Mouse (Mus musculus) kidney, postnatal 0 days (tissue): ENCODE measurements around the gene Gna14. TPM values are rescaled to one million over a fixed set of nuclear protein-coding genes. Genes with fewer than 3 reads are reported as not detected.

Source experiments
- ATAC-seq: fragments of 200-750 bp; cut with Nextera tagmentation; replicated peaks from 2 replicates; pipeline ENCODE4 v1.8.0; 2017; ENCODE audit warnings: low read depth, moderate number of reproducible peaks, moderate TSS enrichment, moderate library complexity; ENCODE audit not compliant: low FRiP score
- DNase-seq: peaks from one replicate; pipeline ENCODE4 v3.0.0-alpha.2; 2016; ENCODE audit warnings: low spot score
- H3K27ac ChIP-seq: fragments of 300-500 bp; sonication (generic); 2 replicates; pipeline ENCODE4 v1.5.1; 2014; ENCODE audit warnings: mild to moderate bottlenecking
- H3K27me3 ChIP-seq: fragments of 300-500 bp; sonication (generic); 2 replicates; pipeline ENCODE4 v1.6.1; 2014; ENCODE audit warnings: low read length, mixed read lengths; ENCODE audit not compliant: insufficient read depth
- H3K36me3 ChIP-seq: fragments of 300-500 bp; sonication (generic); 2 replicates; pipeline ENCODE4 v1.6.1; 2014; ENCODE audit warnings: low read length, mixed read lengths; ENCODE audit not compliant: insufficient read depth
- H3K4me1 ChIP-seq: fragments of 300-500 bp; sonication (generic); replicated peaks from 2 replicates; pipeline ENCODE4 v1.6.1; 2014; ENCODE audit warnings: antibody characterized with exemption, low read length, mixed read lengths; ENCODE audit not compliant: insufficient read depth
- H3K4me2 ChIP-seq: fragments of 300-500 bp; sonication (generic); 2 replicates; pipeline ENCODE4 v1.6.1; 2014; ENCODE audit warnings: mild to moderate bottlenecking, low read length, moderate library complexity, mixed read lengths
- H3K4me3 ChIP-seq: fragments of 300-500 bp; sonication (generic); replicated peaks from 2 replicates; pipeline ENCODE4 v1.5.1; 2014; ENCODE audit warnings: low read depth, low read length
- H3K9ac ChIP-seq: fragments of 300-500 bp; sonication (generic); 2 replicates; pipeline ENCODE4 v1.6.1; 2014; ENCODE audit warnings: low read depth, low read length
- H3K9me3 ChIP-seq: fragments of 300-500 bp; sonication (generic); replicated peaks from 2 replicates; pipeline ENCODE4 v1.6.1; 2016; ENCODE audit warnings: low read length, inconsistent platforms, mixed read lengths
- CTCF ChIP-seq: IDR thresholded peaks from 2 replicates; pipeline ENCODE4 v1.5.1; 2016; ENCODE audit warnings: antibody characterized with exemption, low read depth, mild to moderate bottlenecking, moderate library complexity
- WGBS: fragments of 180-500 bp; shearing (Covaris S2); extraction: QIAGEN DNeasy Blood & Tissue Kit; methylation state at CpG from one replicate; pipeline ENCODE4 v1.1.7; 2014; 5-methylcytosine and 5-hydroxymethylcytosine counted together
- polyA plus RNA-seq: library from polyadenylated mRNA; unstranded; fragments of >200 nt; fragmentation: Nextera tagmentation; extraction: Ambion mirVana; gene quantifications from 2 replicates; pipeline ENCODE4 v1.2.1, GENCODE M21; 2015

Gna14 gene
- polyA plus RNA-seq, 1 experiment from 2014 or later: 9.8 TPM

- Histone ChIP-seq H3K4me1 (no peaks in the 10 kb centered on the region), H3K9me3 (no peaks in the 10 kb centered on the region), H3K27ac (no peak overlapping the region), H3K36me3 (no peaks in the 10 kb centered on the region), H3K4me2 (no peak overlapping the region), H3K9ac (no peak overlapping the region), H3K4me3 (no peak overlapping the region), H3K27me3 (no peaks in the 10 kb centered on the region)
- no peak for DNase-seq
- TF ChIP-seq CTCF: no peak
- ATAC-seq: no peak
- 79% methylated on average over 4 of the region's 4 CpGs for WGBS
These were observed 94.4 kb downstream of the Gna14 start for GRCm38 (mm10) chr19:16529999-16530398.

DNA sequence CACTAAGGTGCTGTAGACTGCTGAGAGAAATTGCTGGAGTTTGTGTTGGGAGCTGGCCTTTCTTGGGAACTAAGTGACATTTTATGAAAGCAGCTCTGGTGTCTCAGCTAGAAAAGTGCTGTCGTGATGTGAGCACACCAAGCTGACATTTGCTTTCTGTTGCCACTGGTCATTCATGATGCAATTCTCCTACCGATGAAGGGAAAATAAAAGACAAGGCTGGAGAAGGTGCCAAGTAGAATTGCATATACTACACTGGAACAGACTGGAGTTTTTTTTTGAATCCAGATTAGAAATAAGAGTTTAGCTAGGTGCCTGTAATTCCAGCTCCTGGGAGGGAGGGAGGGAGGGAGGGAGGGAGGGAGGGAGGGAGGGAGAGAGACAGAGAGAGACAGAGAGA, 98.7 kb downstream of the Gna14 start:
- no peaks in the 10 kb centered on the region for H3K9me3 ChIP-seq
- DNase-seq: no peak
- H3K9ac ChIP-seq: no peak overlapping the region
- no peak for TF ChIP-seq CTCF
- 75% methylated on average over 2 of the region's 2 CpGs for WGBS
- no peak overlapping the region for H3K4me2 ChIP-seq
- no peaks in the 10 kb centered on the region for H3K27me3 ChIP-seq
- no peak for ATAC-seq
- H3K4me3 ChIP-seq: no peak overlapping the region
- H3K4me1 ChIP-seq: no peaks in the 10 kb centered on the region
- H3K36me3 ChIP-seq: no peaks in the 10 kb centered on the region
- H3K27ac ChIP-seq: no peak overlapping the region

GRCm38 (mm10) chr19:16538416-16538815, 102.9 kb downstream of the Gna14 start:
- DNase-seq (no peak), ATAC-seq (no peak)
- Histone ChIP-seq H3K4me3 (no peak overlapping the region), H3K9me3 (no peaks in the 10 kb centered on the region), H3K27ac (no peak overlapping the region), H3K4me2 (no peak overlapping the region), H3K27me3 (no peaks in the 10 kb centered on the region), H3K4me1 (no peaks in the 10 kb centered on the region), H3K9ac (no peak overlapping the region), H3K36me3 (no peaks in the 10 kb centered on the region)
- TF ChIP-seq CTCF: no peak
- 71% methylated on average over 2 of the region's 2 CpGs for WGBS

DNA sequence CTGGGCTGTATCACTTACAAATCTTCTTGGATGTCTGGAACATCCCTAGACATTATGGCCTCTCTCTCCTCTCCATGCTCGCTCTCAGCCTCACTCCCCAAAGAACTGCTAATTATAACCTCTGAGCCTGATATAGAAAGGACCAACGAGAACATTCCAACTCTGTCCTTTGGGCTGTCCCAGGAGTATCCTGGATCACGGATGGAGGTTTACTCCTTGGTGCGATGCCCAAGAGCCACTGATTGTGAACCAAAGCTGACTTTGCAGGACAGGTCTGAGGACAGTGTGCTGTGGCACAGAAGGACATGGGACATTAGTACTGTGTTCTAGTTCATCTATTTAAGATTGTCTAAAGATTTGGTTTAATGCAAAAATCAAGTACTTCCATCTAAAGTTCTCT, 108.1 kb downstream of the Gna14 start:
- Histone ChIP-seq H3K36me3 (no peaks in the 10 kb centered on the region), H3K4me2 (no peak overlapping the region), H3K27me3 (no peaks in the 10 kb centered on the region), H3K4me1 (no peaks in the 10 kb centered on the region), H3K4me3 (no peak overlapping the region), H3K27ac (no peak overlapping the region), H3K9me3 (no peaks in the 10 kb centered on the region), H3K9ac (no peak overlapping the region)
- DNase-seq (no peak), ATAC-seq (no peak)
- 86% methylated on average over 4 of the region's 4 CpGs for WGBS
- no peak for TF ChIP-seq CTCF

GRCm38 (mm10) chr19:16556988-16557387, 121.4 kb downstream of the Gna14 start:
- H3K4me2 ChIP-seq: no peak overlapping the region
- no peaks in the 10 kb centered on the region for H3K36me3 ChIP-seq
- ATAC-seq (no peak), DNase-seq (peak; percentile 74)
- H3K27me3 ChIP-seq: no peaks in the 10 kb centered on the region
- H3K4me1 ChIP-seq: no peaks in the 10 kb centered on the region
- TF ChIP-seq CTCF: no peak
- no peak overlapping the region for H3K4me3 ChIP-seq
- no peak overlapping the region for H3K9ac ChIP-seq
- 44% methylated on average over 8 of the region's 8 CpGs for WGBS
- H3K27ac ChIP-seq: no peak overlapping the region; the same call in 1 of the 2 replicates
- H3K9me3 ChIP-seq: no peaks in the 10 kb centered on the region

DNA sequence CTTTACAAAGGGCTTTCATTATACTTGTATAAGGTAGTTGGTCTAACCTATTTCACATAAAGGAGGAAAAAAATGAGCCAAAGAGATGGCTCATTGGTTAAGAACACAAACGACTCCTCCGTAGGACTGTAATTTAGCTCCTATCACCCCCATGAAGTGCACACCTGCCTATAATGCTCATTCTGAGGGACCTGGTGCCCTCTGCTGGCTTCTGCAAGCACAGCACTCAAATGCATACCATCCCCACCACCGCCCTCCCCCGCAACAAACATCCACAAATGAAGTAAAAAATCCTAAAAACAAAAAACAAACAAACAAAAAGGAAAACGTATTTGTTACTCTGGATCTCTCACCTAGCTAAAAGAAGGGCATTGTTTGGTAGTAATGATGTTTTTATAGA, 122.4 kb downstream of the Gna14 start:
- H3K9ac ChIP-seq: no peak overlapping the region
- H3K27me3 ChIP-seq: no peaks in the 10 kb centered on the region
- no peak overlapping the region for H3K4me2 ChIP-seq
- ATAC-seq: no peak
- peak; percentile 58 for TF ChIP-seq CTCF
- H3K36me3 ChIP-seq: no peaks in the 10 kb centered on the region
- DNase-seq: no peak
- no peaks in the 10 kb centered on the region for H3K9me3 ChIP-seq
- H3K4me3 ChIP-seq: no peak overlapping the region
- no peaks in the 10 kb centered on the region for H3K4me1 ChIP-seq
- no peak overlapping the region for H3K27ac ChIP-seq
- 81% methylated on average over 5 of the region's 5 CpGs for WGBS

GRCm38 (mm10) chr19:16558570-16558969, 123.0 kb downstream of the Gna14 start:
- Histone ChIP-seq H3K4me3 (no peak overlapping the region), H3K27ac (no peak overlapping the region), H3K36me3 (no peaks in the 10 kb centered on the region), H3K4me1 (no peaks in the 10 kb centered on the region), H3K9me3 (no peaks in the 10 kb centered on the region), H3K27me3 (no peaks in the 10 kb centered on the region), H3K4me2 (no peak overlapping the region), H3K9ac (no peak overlapping the region)
- 52% methylated on average over 2 of the region's 2 CpGs for WGBS
- no peak for TF ChIP-seq CTCF
- ATAC-seq (no peak), DNase-seq (peak; percentile 88)
